17 mouse cellular contexts compared by ENCODE assay signal in genomic region chr10:43648186-43648585, GRCm38 (mm10).
"Had no signal": no experiment of that assay in that cellular context is flagged by ENCODE, and none has a peak within 500 bp of the region (broad histone marks: within the 10 kb centered on the region; RNA-seq: fewer than 3 reads in every experiment).

No protein-coding gene starts in this region.

- H3K27me3 ChIP-seq: neural tube, embryonic 15.5 days; stomach, embryonic 15.5 days had no signal

- H3K4me1 ChIP-seq: stomach, embryonic 15.5 days had no signal

- DNase-seq: kidney, adult 11 months; kidney, adult 9 months; kidney, postnatal 10 days; kidney, postnatal 4 days; lung, embryonic 14.5 days; lung, postnatal 10 days; lung, postnatal 4 days; midbrain, embryonic 14.5 days; right cerebral cortex, postnatal 14 days; thymus, postnatal 4 days had no signal

- H3K4me3 ChIP-seq: layer of hippocampus, adult 2 months; left cerebral cortex, adult 2 months; limb, embryonic 10.5 days; midbrain, embryonic 10.5 days; myocyte; neural tube, embryonic 15.5 days; stomach, embryonic 15.5 days had no signal

- H3K4me2 ChIP-seq: lung, embryonic 14.5 days; neural tube, embryonic 15.5 days; stomach, embryonic 15.5 days had no signal

- H3K36me3 ChIP-seq: limb, embryonic 10.5 days; midbrain, embryonic 10.5 days; neural tube, embryonic 15.5 days; stomach, embryonic 15.5 days had no signal

- H3K9ac ChIP-seq: lung, embryonic 14.5 days; neural tube, embryonic 15.5 days; stomach, embryonic 15.5 days had no signal

- H3K9me3 ChIP-seq: limb, embryonic 10.5 days; midbrain, embryonic 10.5 days; neural tube, embryonic 15.5 days; stomach, embryonic 15.5 days had no signal

- H3K27ac ChIP-seq: layer of hippocampus, adult 2 months; left cerebral cortex, adult 2 months; limb, embryonic 10.5 days; midbrain, embryonic 10.5 days; neural tube, embryonic 15.5 days had no signal
